Mouse (Mus musculus): Measurements from ENCODE around the gene Slc6a19.

Slc6a19 gene

DNA sequence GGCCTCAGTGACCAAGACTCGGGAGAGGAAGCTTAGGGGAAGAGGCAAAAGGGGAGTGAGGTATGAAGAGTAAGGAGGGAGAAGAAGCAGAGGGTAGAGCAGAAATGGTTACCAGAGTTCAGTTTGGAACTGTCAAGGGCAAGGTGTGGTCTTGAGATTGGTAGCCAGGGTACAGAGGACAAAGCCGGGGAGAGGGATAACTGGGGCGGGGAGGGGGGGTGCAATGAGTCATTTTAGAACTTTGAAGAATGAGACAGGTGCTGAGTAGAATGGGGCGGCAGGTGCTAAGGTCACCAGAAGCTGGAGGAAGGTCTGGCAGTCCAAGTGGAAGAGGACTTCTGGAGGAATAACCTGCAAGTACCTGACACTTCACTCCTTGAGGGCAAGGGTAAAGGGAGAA lies 8.5 kb upstream of the Slc6a19 start:
- no peak for DNase-seq (ENCODE audit: low read depth, low spot score)

DNA sequence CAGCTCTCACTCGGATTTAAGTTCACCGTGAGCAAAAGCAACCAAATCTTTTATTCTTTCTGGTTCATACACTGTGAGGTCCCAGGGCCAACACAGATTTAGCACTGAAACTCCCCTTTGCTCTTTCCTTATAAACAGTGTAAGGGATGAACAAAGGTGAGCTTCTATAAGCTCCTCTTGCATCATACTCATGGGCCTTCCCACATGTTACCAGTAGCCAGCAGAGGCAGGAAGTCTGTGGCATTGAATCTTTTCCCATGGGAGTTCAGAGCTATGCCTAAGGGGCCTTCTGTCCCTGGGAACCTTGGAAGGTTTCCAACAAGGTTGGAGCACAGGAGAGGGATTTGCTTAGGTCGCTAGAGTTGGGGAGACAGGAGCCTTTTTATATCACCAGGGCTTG lies 7.6 kb upstream of the Slc6a19 start:
- no peak for DNase-seq (ENCODE audit: low read depth, low spot score)

DNA sequence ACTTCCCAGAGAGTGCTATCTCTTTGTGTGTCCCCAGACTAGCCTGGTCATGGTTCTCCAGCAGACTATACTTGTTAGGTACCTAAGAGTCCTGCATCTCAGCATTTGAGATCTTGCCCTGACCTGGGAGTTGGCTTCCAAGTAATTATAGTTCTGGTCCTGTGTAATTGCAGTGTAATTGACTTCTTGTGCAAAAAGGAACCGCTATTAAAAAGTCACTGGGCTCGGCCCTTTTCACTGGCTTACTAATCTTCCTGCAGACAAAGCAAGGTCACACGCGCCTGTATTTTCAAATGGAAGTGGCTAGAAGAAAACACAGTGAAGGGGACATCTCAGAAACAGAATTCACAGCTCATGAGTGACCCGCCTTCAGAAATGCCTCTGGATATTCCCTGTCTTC lies 7.1 kb upstream of the Slc6a19 start:
- no peak for DNase-seq (ENCODE audit: low read depth, low spot score)

DNA sequence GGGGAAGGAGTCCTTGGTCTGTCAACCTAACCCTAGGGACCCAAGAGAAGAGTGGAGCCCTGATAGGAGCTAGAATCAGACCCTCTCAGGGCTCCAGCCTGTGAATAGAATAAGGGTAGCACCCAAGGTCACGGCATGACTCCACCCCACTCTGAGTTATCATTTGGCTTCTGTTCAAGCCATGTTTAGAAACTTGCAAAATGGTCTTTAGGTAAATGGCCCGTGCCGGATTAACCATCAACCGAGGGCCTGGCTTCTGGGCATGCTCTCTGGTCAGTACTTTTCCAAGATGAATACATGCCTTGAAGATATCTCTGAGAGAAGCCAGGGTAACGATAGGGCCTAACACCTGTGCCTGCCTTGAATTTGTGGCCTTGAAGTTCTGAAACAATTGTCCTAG lies 6.6 kb upstream of the Slc6a19 start:
- no peak for DNase-seq (ENCODE audit: low read depth, low spot score)

DNA sequence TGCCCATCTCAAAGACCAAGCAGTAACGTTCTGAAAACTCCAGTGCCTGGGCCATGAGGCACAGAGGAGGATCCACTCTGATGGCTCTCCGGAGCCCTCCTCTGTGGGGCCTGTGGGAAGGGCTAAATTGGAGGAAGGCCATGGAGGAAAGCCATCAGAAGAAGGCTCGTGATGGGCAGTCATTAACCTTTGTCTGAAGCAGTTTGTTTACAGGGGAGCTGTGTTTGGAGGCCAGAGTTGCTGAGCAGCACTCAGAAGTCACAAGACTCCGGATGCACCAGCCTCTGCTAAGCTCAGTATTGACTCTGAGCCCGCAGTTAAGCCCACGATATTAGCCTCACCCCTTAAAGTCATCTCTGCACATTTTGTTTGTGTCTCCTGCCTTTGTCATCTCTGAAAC lies 4.8 kb upstream of the Slc6a19 start:
- DNase-seq (ENCODE audit: low read depth, low spot score), result no peak

DNA sequence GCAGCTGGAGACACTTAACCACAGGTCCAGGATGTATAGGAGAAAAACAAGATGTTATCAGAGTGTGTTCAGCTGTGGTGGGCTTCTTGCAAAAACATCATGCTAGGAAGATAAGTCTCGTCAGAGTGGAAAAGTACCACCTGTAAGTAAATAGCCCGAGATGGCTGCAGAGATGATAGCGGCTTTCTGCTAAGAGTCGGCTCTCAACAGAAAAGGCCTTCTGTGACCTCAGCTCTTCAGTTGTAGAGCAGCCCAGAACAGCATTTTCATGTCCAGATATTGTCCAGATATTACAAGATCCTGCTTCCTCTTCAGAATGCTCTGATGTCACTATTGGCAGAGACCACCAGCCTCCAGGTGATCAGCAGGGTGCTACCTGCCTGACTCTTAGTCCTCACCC lies 1.2 kb downstream of the Slc6a19 start:
- DNase-seq (ENCODE audit: low read depth, low spot score), result peak; percentile 54

DNA sequence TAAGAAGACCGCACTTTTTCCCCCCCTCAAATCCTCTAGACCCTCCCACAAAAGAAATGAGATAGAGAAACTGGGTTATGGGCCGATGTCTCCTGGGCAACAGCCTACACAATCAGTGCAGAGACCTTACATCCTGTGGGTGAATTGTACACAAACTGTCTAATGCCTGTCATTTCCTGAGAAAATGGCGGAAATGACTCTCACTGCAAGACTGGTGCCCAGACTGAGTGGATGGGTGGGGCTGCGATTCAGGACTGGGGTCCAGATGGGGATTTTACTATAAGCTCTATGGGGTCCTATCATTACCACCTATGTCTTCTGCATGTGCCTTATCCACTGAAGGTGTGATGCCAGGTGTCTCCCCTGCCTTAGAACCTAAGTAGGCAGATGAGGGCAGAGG lies 1.9 kb downstream of the Slc6a19 start:
- DNase-seq (ENCODE audit: low read depth, low spot score), result peak; percentile 80

DNA sequence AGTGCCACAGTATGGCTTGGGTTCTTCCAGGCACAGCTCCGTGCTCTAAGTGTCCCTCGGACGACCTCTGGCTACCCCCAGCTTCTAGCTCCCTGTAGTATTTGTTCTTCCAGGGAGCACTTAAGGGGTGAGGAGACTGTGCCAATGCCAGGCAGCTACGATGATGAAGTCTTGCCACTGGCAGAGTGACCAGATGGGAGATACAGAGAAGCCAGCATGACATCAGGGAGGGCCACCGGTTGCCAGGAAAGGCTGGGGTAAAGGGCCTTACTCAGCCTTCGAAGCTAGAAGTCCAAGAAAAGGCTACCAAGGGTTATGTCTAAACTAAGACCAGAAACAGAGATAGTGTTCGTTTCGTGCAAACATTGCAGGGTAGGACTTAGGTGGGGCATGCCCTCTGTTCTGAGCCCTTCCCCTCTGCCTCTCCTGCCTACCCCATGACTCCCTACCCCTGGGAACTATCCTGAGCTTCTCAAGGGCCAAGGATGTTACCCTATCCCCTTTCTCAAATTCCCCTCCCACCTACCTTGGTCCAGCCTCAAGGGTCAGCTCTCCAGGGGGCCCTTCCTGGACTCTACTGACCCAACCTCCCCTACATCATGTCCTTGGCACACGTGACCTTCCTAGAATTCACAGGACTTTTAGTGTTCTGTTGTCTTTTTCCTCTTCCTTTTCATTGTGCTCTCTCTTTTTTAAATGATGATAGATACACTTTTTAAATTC lies 3.3 kb downstream of the Slc6a19 start:
- no peak for DNase-seq (ENCODE audit: low read depth, low spot score)

DNA sequence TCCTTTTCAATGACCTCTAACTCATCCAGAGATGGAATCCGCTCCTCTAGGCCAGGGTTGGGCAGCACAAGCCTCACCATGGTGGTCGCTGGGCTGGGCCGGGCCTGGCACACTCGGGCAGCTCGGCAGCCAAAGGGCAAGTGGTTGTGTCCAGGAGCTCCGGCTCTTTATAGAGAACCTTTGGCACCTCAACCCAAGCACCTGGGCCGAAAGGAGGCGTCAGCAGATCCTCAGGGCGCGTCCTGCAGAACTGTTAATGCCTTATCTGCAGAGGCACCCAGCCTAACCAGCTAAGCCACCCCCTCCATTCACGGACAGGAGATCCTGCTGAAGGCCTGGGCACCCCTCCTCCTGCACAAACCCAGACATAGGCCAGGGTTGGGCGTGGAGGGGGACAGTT lies 4.1 kb downstream of the Slc6a19 start:
- DNase-seq (ENCODE audit: low read depth, low spot score), result no peak

DNA sequence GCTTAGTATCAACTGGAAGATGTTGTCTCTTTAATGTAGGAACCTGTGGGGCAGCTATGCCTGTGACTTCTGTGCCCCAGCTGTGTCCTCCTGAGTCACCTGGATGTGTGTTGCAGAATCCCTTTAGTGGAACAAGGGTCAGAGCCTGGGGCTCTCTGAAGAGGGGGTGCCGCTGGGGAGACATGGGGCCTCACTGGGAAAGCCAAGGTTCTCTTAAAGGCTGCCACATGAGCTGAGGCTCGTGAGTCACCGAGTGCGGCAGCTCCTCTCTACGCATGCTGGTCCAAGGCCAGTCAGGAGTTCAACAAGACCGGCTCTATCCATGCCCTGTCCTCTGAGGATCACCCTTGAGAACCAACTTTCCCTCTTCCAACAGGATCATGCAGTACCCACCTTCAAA lies 5.0 kb downstream of the Slc6a19 start:
- no peak for DNase-seq (ENCODE audit: low read depth, low spot score)

DNA sequence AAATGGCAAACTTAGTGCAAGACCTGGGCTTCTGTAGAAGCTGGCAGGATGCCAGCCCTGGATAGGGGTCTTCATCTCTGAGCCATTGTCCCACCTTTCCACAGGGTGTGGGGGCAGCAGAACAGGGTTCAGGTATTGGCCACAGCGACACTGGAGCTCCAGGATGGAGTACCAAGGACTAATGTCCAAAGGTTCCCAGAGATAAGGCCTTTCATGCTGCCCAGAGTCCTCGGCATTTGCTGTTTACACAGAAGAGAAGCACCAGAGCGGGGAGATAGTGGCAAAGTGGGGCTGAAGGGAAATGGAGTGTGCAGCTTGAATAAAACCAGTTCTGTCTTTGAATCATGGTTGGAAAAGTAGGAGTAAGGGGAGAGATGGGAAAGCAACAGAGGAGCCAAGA lies 8.1 kb downstream of the Slc6a19 start:
- no peak for DNase-seq (ENCODE audit: low read depth, low spot score)

DNA sequence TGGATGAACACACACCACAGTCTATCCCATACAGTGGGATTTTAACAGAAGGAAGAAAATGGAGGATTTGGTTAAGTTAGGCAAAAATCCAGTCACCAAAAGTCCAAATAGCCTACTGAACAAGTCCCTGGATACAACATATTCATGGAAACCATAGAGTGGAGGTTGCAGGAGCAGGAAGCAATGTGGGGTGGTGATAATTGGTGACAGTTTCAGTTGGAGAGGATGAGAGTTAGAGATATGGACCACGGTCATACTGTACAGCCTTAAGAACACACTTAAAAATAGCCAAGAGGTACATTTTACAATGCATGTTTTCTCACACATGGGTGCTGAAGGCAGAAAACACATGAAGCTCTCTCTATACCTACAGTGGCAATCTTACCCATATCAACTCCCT lies 9.7 kb downstream of the Slc6a19 start:
- no peak for DNase-seq (ENCODE audit: low read depth, low spot score)

DNA sequence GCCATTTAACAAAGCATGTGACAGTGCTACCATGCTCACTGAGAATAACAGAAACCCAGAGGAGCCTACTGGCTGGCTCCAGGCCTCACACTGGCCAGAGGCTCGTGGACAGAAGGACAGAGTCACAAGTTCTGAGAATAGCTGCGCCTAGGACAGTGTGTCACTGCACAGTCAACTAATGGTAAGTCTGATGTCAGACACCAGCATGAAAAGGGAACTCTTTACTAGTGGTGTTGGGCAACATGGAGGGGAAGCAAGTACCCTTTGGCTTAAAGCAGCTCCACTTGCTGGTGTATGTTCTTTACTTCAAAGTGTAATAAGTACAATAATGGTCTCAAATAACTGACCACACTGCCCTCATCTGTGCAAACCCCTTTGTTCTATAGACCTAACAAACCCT lies 11.3 kb downstream of the Slc6a19 start:
- DNase-seq (ENCODE audit: low read depth, low spot score), result no peak

DNA sequence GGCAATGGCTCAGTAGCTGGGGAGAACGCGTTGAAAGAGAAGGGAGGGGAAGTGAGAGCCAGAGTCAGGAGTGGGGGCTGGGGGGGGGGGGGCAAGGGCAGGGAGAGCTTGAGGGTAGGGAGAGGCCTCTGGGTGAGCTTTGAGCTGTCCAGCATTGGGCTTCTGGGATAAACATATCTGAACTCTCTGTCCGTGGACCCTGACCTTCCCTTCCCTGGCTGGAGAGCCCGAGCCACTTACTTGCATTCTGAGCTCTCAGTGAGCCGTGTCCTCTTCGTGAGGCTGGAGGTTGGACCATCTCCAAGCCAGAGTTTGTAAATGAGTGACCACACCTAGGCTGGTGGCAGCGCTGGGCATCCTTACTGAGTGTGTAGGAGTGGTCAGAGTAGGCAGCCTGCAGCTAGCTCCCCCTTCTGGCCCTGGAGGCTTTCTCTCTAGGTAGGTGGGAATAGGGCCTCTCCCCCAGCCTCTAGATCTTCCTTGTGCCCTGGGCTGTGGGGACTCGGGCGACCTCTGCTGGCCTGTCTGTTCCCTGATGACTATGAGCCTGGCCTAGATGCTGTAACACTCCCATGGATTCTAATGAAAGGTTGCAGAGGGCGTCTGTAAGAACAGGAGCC lies 12.3 kb downstream of the Slc6a19 start:
- peak; percentile 85 for DNase-seq (ENCODE audit: low read depth, low spot score)

DNA sequence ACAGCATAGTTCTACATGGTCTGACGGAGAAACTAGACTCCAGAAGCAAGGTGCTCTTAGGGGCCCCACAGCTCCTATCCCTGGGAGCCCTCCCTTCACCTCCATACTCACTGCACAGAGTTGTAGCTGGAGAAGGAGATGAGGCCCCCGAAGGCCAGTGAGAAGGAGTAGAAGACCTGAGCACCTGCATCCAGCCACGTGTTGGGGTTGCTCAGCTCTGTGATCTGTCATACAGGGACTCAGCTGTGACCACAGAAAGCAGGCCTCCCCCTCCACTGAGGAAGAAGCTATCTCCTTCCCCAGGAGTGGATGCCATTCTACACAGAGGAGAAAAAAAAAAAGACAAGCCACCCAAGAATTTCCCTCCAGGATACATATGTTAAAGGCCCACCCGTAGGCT lies 15.7 kb downstream of the Slc6a19 start:
- DNase-seq (ENCODE audit: low read depth, low spot score), result no peak

DNA sequence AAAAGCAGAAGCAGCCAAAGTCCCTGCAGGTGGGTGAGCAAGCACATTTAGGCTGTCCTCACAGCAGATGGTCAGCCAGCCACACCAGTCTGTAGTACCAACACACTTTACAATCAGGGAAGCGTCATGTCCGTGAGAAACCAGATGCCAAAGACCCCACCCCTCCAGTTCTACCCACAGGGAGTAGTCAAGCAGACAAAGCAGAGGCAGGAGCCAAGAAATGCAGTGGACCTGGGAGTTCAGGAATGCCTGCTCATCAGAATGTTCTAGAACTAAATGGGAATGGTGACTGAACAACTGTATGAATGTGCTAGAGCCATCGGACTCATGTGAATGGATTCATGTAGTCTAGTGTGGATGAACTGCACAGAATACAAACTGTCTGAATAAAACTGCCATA lies 17.1 kb downstream of the Slc6a19 start:
- no peak for DNase-seq (ENCODE audit: low read depth, low spot score)

DNA sequence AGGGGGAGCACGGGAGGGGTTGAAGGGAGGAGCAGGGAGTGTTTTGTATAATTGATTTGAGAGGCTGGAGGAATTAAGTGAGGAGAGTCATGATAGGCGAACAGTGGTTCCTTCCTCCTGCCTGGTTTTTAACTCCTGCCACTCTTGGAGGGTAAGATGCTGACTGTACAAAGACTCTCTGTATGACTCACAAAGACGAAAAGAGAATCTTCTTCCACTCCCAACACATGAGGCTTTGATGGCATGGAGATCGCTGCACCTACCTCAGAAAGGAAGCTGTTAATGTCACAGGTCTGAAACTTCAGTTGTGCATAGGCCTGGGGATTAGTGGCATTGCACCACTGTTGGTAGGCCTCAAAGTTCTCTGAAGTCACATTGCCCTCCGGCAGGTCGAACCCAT lies 19.2 kb downstream of the Slc6a19 start:
- DNase-seq (ENCODE audit: low read depth, low spot score), result peak; percentile 31

DNA sequence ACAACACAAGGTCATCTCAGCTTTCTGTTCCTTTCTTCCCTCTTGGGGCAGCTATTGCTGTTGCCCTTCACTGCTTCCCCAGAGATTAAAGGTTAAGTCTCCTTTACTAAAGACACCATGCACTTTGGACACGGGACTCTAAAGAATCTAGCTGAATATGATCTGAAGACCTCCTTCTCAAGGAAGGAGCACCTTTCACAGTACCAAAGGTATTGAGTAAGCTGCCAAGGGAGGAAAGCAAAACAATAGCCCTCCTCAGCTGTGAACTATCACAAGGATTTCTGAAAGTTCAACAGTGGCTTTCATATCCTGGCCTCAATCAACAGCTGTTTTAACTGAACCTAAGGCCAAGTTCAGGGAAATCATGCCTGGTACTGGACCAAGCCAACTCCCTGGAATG lies 20.3 kb downstream of the Slc6a19 start:
- DNase-seq (ENCODE audit: low read depth, low spot score), result no peak

DNA sequence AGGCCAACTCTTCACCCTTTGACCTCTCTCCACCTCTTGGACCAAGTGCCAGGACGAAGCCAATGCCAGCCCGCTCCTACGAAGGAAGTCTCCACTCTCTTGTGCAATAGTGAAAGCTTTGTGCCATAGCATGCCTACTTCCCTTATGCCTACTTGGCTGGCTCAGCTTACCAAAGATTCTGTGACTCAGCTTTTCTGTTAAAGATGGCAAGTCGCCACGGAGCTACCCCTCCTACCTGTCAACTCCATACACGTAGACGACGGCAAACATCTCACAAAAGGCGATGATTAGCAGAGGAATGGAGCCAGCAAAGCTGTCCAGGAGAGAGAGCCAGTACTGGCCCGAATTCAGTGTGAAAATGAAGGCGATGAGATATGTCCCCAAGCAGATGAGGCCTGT lies 21.0 kb downstream of the Slc6a19 start:
- DNase-seq (ENCODE audit: low read depth, low spot score), result no peak

DNA sequence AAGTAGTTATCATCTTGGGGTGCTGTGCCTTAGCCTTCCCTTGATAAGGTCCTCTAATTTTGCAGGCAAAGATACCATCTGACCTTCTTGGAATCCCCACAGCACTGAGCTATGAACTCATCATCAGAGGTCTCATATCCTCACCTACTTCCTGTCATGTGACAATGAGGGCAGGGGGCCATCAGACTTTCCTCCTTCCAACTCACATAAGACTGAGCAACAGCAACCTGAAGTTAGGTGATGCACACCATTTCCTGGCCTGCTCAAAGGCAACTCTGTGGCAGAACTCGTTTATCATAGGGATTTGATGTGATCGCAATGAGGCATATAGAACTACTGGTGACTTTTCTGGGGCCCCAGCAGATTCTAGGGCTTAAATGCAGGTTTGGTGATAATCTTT lies 22.4 kb downstream of the Slc6a19 start:
- DNase-seq (ENCODE audit: low read depth, low spot score), result peak; percentile 25

DNA sequence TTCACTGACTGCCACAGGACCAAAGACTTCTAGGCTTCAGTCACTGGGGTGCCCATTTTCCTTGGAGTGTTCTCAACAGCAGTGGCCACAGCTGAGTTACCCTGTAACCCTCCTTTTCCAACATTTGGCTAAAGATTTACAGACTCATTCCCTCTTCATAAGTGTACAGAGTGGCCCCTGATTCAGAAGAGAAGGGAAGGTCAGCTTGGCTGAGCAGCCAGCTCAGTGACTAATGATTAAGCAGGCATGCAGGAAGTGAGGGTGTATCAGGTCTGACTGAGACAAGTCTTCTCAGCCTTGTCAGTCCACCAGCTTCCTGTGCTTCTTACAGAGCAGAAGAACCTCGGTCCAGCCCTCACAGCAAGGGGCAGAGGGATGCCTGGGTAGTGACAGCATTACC lies 24.3 kb downstream of the Slc6a19 start:
- peak; percentile 22 for DNase-seq (ENCODE audit: low read depth, low spot score)

DNA sequence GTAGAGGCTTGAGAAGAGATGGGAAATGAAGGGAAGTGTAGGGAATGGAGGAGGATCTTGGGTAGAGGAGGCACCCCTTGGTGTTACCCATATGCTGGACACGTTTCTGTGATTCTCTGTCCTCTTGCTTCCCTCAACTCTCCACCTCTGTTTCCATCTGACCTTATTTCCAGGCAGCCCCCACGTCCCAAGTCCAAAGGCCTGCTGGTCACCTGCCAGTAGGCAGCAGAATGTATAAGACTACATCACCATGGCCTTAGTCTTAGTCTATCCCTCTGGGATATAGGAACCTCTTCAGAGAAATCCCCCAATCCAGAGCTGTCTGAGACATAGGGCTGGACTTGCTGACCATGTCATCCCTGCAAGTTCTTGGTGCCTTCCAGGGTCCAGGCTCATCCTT lies 25.4 kb downstream of the Slc6a19 start:
- no peak for DNase-seq (ENCODE audit: low read depth, low spot score)

DNA sequence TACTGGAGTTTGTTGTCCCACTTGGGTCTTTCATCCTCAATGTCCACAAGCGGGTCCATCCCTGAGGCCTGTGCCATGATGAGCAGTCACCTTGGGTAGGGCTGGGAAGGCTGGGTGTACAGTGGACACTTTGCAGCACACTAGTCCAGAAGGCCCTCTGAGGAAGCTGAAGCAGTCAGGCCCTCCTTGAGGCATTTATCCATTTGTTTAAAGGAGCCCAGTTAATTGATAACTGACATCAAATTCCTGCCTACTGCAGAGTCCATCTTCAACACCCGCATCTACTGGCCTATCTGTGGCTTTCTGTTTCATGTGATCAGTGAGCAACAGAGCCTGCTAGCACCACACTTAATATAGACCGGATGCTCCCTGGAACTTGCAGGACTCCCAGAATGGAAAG lies 26.8 kb downstream of the Slc6a19 start, which contains the start of gene Slc6a18:
Slc6a18 (minus strand) TSS at position 171 of the 400 bp plus-strand sequence.
- DNase-seq (ENCODE audit: low read depth, low spot score), result no peak

DNA sequence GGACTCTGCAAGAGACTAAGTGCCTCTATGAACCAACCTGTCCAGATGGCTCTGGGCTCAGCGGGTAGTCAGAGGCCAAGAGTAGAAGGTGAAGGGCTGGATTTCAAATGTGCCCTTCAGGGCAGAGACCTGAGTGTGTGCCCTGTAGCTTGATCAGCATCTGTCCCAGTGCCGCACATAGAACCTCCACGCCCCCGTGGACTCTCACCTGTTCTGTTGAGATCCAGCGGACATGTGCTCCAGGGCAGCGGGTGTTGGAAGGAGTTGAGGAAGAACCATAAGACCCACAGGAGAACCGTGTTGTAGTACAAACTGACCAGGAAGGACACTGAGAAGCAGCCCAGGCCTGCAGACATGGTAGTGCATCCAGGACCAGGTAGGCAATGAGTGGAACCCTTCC lies 29.5 kb downstream of the Slc6a19 start:
- DNase-seq (ENCODE audit: low read depth, low spot score), result no peak

All from CD4-positive, CD25-positive, alpha-beta regulatory T cell, adult 2 months (primary cell).